Comparison of ENCODE assay signal across 9 mouse cellular contexts in the genomic region with DNA sequence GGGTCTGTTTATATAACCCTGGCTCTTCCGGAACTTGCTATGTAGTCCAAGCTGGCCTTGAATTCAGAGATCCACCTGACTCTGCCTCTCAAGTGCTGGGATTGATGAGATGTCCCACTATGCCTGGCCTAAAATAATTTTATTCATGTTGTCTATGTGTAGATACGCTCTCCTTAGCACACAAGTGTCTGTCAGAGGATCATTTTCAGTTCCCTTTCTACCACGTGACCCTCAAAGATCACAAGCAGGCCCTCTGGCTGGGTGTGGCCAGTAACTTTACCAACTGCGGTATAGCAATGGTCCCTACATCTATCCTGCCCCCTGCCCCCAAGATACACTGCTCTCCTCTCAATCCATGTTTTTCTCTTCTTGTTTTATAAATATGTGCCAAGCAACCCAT. TPM values are rescaled to one million over a fixed set of nuclear protein-coding genes. Genes with fewer than 3 reads are reported as not detected.
DNase-seq lines count a peak whose midpoint lies in the region; ATAC-seq and TF ChIP-seq lines count a peak whose summit lies in the region.
"Had no signal": no experiment of that assay in that cellular context is flagged by ENCODE, and none has a peak within 500 bp of the region (broad histone marks: within the 10 kb centered on the region; RNA-seq: fewer than 3 reads in every experiment).

No protein-coding gene starts in this region.

- no peak overlapping the region for H3K27ac ChIP-seq in liver, adult 2 months (replicated peaks; ENCODE audit: insufficient read depth, low read depth, low read length)
- H3K27ac ChIP-seq in liver, embryonic 16.5 days (ENCODE audit: low read length) = no peak overlapping the region
- no peak overlapping the region for H3K27ac ChIP-seq in midbrain, embryonic 15.5 days
- no peak overlapping the region for H3K27ac ChIP-seq in embryonic facial prominence, embryonic 10.5 days (replicated peaks)
- H3K27ac ChIP-seq: midbrain, embryonic 12.5 days had no signal

- 86% methylated on average over 4 of the region's 4 CpGs for WGBS in liver, adult 2 months
- whole genome bisulfite sequencing in liver, embryonic 16.5 days (ENCODE audit: insufficient replicate concordance) = 34% methylated on average over 4 of the region's 4 CpGs
- WGBS in midbrain, embryonic 15.5 days = 92% methylated on average over 4 of the region's 4 CpGs
- WGBS in embryonic facial prominence, embryonic 10.5 days = 91% methylated on average over 4 of the region's 4 CpGs

- H3K27me3 ChIP-seq in liver, adult 2 months (ENCODE audit: control insufficient read depth, insufficient read depth, low read length) = no peaks in the 10 kb centered on the region
- H3K27me3 ChIP-seq in liver, embryonic 16.5 days (ENCODE audit: control insufficient read depth, insufficient read depth, low read depth, low read length) = no peaks in the 10 kb centered on the region
- no peaks in the 10 kb centered on the region for H3K27me3 ChIP-seq in midbrain, embryonic 15.5 days (replicated peaks)
- H3K27me3 ChIP-seq in embryonic facial prominence, embryonic 10.5 days (replicated peaks; ENCODE audit: low read depth, poor library complexity, severe bottlenecking) = no peaks in the 10 kb centered on the region
- H3K27me3 ChIP-seq: midbrain, embryonic 12.5 days had no signal

- H3K9ac ChIP-seq in liver, adult 2 months (ENCODE audit: low read depth, low read length) = no peak overlapping the region
- H3K9ac ChIP-seq in liver, embryonic 16.5 days (ENCODE audit: low read depth, low read length) = no peak overlapping the region
- H3K9ac ChIP-seq in midbrain, embryonic 15.5 days = no peak overlapping the region
- H3K9ac ChIP-seq: midbrain, embryonic 12.5 days had no signal

- peak; percentile 56; the same call in 1 of the 2 replicates for ATAC-seq in liver, embryonic 16.5 days (ENCODE audit: low read depth)
- ATAC-seq in midbrain, embryonic 15.5 days (replicated peaks) = no peak

- peak; percentile 19 for DNase-seq in liver, adult 2 months (ENCODE audit: extremely low read depth, low read depth, low spot score)
- DNase-seq in liver = no peak
- DNase-seq in gastrocnemius, postnatal 25 days = peak; percentile 61
- peak; percentile 96 to 98 for DNase-seq in spleen, postnatal 36 days (ENCODE audit: low spot score in 2 of 2)
- no peak for DNase-seq in embryonic facial prominence, embryonic 10.5 days (ENCODE audit: low spot score)

- H3K9me3 ChIP-seq in liver, embryonic 16.5 days (replicated peaks; ENCODE audit: control insufficient read depth, low read length) = no peaks in the 10 kb centered on the region
- no peaks in the 10 kb centered on the region for H3K9me3 ChIP-seq in midbrain, embryonic 15.5 days
- no peaks in the 10 kb centered on the region for H3K9me3 ChIP-seq in embryonic facial prominence, embryonic 10.5 days
- H3K9me3 ChIP-seq: midbrain, embryonic 12.5 days had no signal

- no peak for TF ChIP-seq POLR2A in liver, adult 2 months (IDR thresholded peaks at IDR 0.05; ENCODE audit: extremely low read depth, insufficient read depth, low read length)

- no peaks in the 10 kb centered on the region for H3K79me2 ChIP-seq in liver, adult 2 months (ENCODE audit: control insufficient read depth, insufficient read depth, low read length)

- TF ChIP-seq CTCF in liver, adult 2 months (IDR thresholded peaks at IDR 0.05; ENCODE audit: low read depth, low read length) = no peak

- no peaks in the 10 kb centered on the region for H3K36me3 ChIP-seq in liver, adult 2 months (ENCODE audit: control insufficient read depth, insufficient read depth, low read length)
- H3K36me3 ChIP-seq in liver, embryonic 16.5 days (ENCODE audit: control insufficient read depth, insufficient read depth) = no peaks in the 10 kb centered on the region
- H3K36me3 ChIP-seq in midbrain, embryonic 15.5 days (replicated peaks) = no peaks in the 10 kb centered on the region
- H3K36me3 ChIP-seq in embryonic facial prominence, embryonic 10.5 days (replicated peaks) = no peaks in the 10 kb centered on the region
- H3K36me3 ChIP-seq: midbrain, embryonic 12.5 days had no signal

- no peak overlapping the region for H3K4me3 ChIP-seq in liver, adult 2 months (ENCODE audit: insufficient read depth, low read depth, low read length)
- H3K4me3 ChIP-seq in liver, embryonic 16.5 days (ENCODE audit: low read depth, low read length) = no peak overlapping the region
- H3K4me3 ChIP-seq in midbrain, embryonic 15.5 days = no peak overlapping the region
- H3K4me3 ChIP-seq in embryonic facial prominence, embryonic 10.5 days = no peak overlapping the region
- H3K4me3 ChIP-seq: midbrain, embryonic 12.5 days had no signal

- H3K4me1 ChIP-seq in liver, adult 2 months (ENCODE audit: control insufficient read depth, insufficient read depth, low read length) = no peaks in the 10 kb centered on the region
- H3K4me1 ChIP-seq in liver, embryonic 16.5 days (ENCODE audit: control insufficient read depth, low read depth, low read length) = no peaks in the 10 kb centered on the region
- no peaks in the 10 kb centered on the region for H3K4me1 ChIP-seq in midbrain, embryonic 15.5 days
- H3K4me1 ChIP-seq in embryonic facial prominence, embryonic 10.5 days = no peaks in the 10 kb centered on the region
- H3K4me1 ChIP-seq: midbrain, embryonic 12.5 days had no signal

- H3K4me2 ChIP-seq in liver, embryonic 16.5 days (ENCODE audit: low read depth, low read length) = no peak overlapping the region
- H3K4me2 ChIP-seq in midbrain, embryonic 15.5 days = no peak overlapping the region
- H3K4me2 ChIP-seq: midbrain, embryonic 12.5 days had no signal

RNA-seq across cellular contexts. Expression of a gene that starts 10.0 kb away (rescaled TPM):
- total RNA-seq in liver, adult 2 months (2014; rRNA removed) = 0.27 TPM in 1 of 2 replicates, not detected in the other
- not detected in 2 replicates for polyA plus RNA-seq in liver, adult 2 months (2012; rRNA removed)
- not detected for total RNA-seq in gastrocnemius, postnatal 25 days (2021)
- 0.32 and 0.33 TPM in 2 replicates for polyA plus RNA-seq in liver, embryonic 16.5 days (2015; fragmentation: Nextera tagmentation; extraction: Ambion mirVana)
- 0.23 and 0.39 TPM in 2 replicates for polyA plus RNA-seq in midbrain, embryonic 15.5 days (2015; fragmentation: Nextera tagmentation; extraction: Ambion mirVana)
- 0.20 and 0.34 TPM in 2 replicates for polyA plus RNA-seq in embryonic facial prominence, embryonic 10.5 days (2016; fragmentation: Nextera tagmentation; extraction: Ambion mirVana)
- polyA plus RNA-seq: heart, postnatal 0 days had no signal

Comparison
In these comparisons a context has a peak if more than half of its experiments do, and no peak if none do; other contexts are left out.
1. DNase-seq: peak in liver, adult 2 months (single experiment), gastrocnemius, postnatal 25 days (single experiment) and spleen, postnatal 36 days (2 of 2); none in liver (single experiment) and embryonic facial prominence, embryonic 10.5 days (single experiment).